In the genomic region with DNA sequence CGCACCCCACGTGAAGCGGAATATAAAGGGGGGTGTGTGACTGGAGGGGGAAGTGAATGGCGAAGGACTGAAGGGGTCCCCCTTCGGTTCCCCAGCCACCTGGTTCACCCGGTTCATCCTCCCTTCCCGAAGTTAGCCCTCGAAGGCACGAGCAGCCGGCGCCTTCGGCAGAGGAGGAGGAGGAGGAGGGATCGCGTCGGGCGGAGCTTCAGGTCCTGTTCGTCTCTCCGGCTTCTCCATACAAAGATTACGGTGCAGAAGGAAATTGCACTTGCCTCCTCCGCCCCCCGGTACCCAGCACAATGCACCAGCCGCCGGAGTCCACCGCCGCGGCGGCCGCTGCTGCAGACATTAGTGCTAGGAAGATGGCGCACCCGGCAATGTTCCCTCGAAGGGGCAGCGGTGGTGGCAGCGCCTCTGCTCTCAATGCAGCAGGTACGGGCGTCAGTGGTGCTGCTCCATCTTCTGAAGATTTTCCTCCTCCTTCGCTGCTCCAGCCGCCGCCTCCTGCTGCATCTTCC, we compare ENCODE assay signal across 8 mouse cellular contexts. TPM values are rescaled to one million over a fixed set of nuclear protein-coding genes. Genes with fewer than 3 reads are reported as not detected.
DNase-seq lines count a peak whose midpoint lies in the region; ATAC-seq and TF ChIP-seq lines count a peak whose summit lies in the region.

No protein-coding gene starts in this region.

- no peak for TF ChIP-seq CTCF in kidney, postnatal 0 days (IDR thresholded peaks at IDR 0.05; ENCODE audit: low read depth)

- H3K4me2 ChIP-seq in embryonic facial prominence, embryonic 11.5 days (ENCODE audit: low read depth, low read length), result peak overlapping the region; percentile 89
- H3K4me2 ChIP-seq in heart, embryonic 12.5 days, result peak overlapping the region; percentile 86
- peak overlapping the region; percentile 88 for H3K4me2 ChIP-seq in kidney, postnatal 0 days (ENCODE audit: low read length)
- peak overlapping the region; percentile 86 for H3K4me2 ChIP-seq in liver, embryonic 13.5 days

- under 1% methylated on average over 34 of the region's 38 CpGs for WGBS in embryonic facial prominence, embryonic 11.5 days
- 1% methylated on average over 34 of the region's 38 CpGs for WGBS in heart, embryonic 12.5 days
- WGBS in kidney, postnatal 0 days, result under 1% methylated on average over 34 of the region's 38 CpGs
- WGBS in liver, embryonic 13.5 days (ENCODE audit: insufficient replicate concordance), result 2% methylated on average over 36 of the region's 38 CpGs

- peak; percentile 20 for DNase-seq in 3T3-L1 (ENCODE audit: low read depth, low spot score)
- DNase-seq in adrenal gland, adult 8-10 months, result peak; percentile 40
- peak; percentile 65 for DNase-seq in embryonic facial prominence, embryonic 11.5 days (ENCODE audit: low spot score)
- DNase-seq in kidney, postnatal 0 days (ENCODE audit: low spot score), result peak; percentile 72
- DNase-seq in liver, embryonic 13.5 days, result no peak
- peak; percentile 50 for DNase-seq in naive thymus-derived CD4-positive, alpha-beta T cell, adult 2 months (ENCODE audit: low read depth)
- DNase-seq in thymus, adult 18-20 months, result peak; percentile 35

- H3K4me1 ChIP-seq in embryonic facial prominence, embryonic 11.5 days (ENCODE audit: control insufficient read depth, insufficient read depth, low read length), result peaks cover 7% of the 10 kb centered on the region
- H3K4me1 ChIP-seq in heart, embryonic 12.5 days (replicated peaks), result peaks cover 45% of the 10 kb centered on the region
- peaks cover 31% of the 10 kb centered on the region for H3K4me1 ChIP-seq in kidney, postnatal 0 days (replicated peaks; ENCODE audit: insufficient read depth, low read length)
- H3K4me1 ChIP-seq in liver, embryonic 13.5 days (replicated peaks), result peaks cover 31% of the 10 kb centered on the region

- H3K9me3 ChIP-seq in embryonic facial prominence, embryonic 11.5 days (replicated peaks; ENCODE audit: control insufficient read depth, low read length), result no peaks in the 10 kb centered on the region
- H3K9me3 ChIP-seq in heart, embryonic 12.5 days (replicated peaks), result no peaks in the 10 kb centered on the region
- no peaks in the 10 kb centered on the region for H3K9me3 ChIP-seq in kidney, postnatal 0 days (replicated peaks; ENCODE audit: low read length)
- H3K9me3 ChIP-seq in liver, embryonic 13.5 days (replicated peaks), result no peaks in the 10 kb centered on the region

- peak overlapping the region; percentile 98 for H3K4me3 ChIP-seq in embryonic facial prominence, embryonic 11.5 days (ENCODE audit: low read depth, low read length)
- peak overlapping the region; percentile 78 for H3K4me3 ChIP-seq in heart, embryonic 12.5 days
- H3K4me3 ChIP-seq in kidney, postnatal 0 days (replicated peaks; ENCODE audit: low read depth, low read length), result peak overlapping the region; percentile 95
- peak overlapping the region; percentile 67 for H3K4me3 ChIP-seq in liver, embryonic 13.5 days (replicated peaks)

- H3K27me3 ChIP-seq in embryonic facial prominence, embryonic 11.5 days (ENCODE audit: control insufficient read depth, insufficient read depth, low read length), result no peaks in the 10 kb centered on the region
- no peaks in the 10 kb centered on the region for H3K27me3 ChIP-seq in heart, embryonic 12.5 days (replicated peaks)
- no peaks in the 10 kb centered on the region for H3K27me3 ChIP-seq in kidney, postnatal 0 days (ENCODE audit: insufficient read depth, low read length)
- H3K27me3 ChIP-seq in liver, embryonic 13.5 days, result peaks cover 49% of the 10 kb centered on the region

- peak overlapping the region; percentile 97 for H3K27ac ChIP-seq in embryonic facial prominence, embryonic 11.5 days (replicated peaks; ENCODE audit: low read depth, low read length)
- peak overlapping the region; percentile 95 for H3K27ac ChIP-seq in heart, embryonic 12.5 days (ENCODE audit: poor library complexity, severe bottlenecking)
- H3K27ac ChIP-seq in kidney, postnatal 0 days, result peak overlapping the region; percentile 98
- H3K27ac ChIP-seq in liver, embryonic 13.5 days, result no peak overlapping the region

- H3K36me3 ChIP-seq in embryonic facial prominence, embryonic 11.5 days (replicated peaks; ENCODE audit: control insufficient read depth, insufficient read depth, low read depth, low read length), result peaks cover 4% of the 10 kb centered on the region
- H3K36me3 ChIP-seq in heart, embryonic 12.5 days, result peaks cover 28% of the 10 kb centered on the region
- H3K36me3 ChIP-seq in kidney, postnatal 0 days (ENCODE audit: insufficient read depth, low read length), result peaks cover 8% of the 10 kb centered on the region; the same call in 1 of the 2 replicates
- H3K36me3 ChIP-seq in liver, embryonic 13.5 days, result peaks cover 14% of the 10 kb centered on the region; the same call in 1 of the 2 replicates

- ATAC-seq in embryonic facial prominence, embryonic 11.5 days (replicated peaks; ENCODE audit: insufficient number of reproducible peaks, low FRiP score, low TSS enrichment, low read depth), result no peak
- peak; percentile 20 for ATAC-seq in heart, embryonic 12.5 days (ENCODE audit: insufficient number of reproducible peaks, low FRiP score)
- ATAC-seq in kidney, postnatal 0 days (replicated peaks; ENCODE audit: low FRiP score, low read depth), result no peak
- no peak for ATAC-seq in liver, embryonic 13.5 days (ENCODE audit: low read depth)

- peak overlapping the region; percentile 95 for H3K9ac ChIP-seq in embryonic facial prominence, embryonic 11.5 days (replicated peaks; ENCODE audit: low read length)
- peak overlapping the region; percentile 92 for H3K9ac ChIP-seq in heart, embryonic 12.5 days
- peak overlapping the region; percentile 98 for H3K9ac ChIP-seq in kidney, postnatal 0 days (ENCODE audit: low read depth, low read length)
- H3K9ac ChIP-seq in liver, embryonic 13.5 days, result peak overlapping the region; percentile 75

RNA-seq across cellular contexts. Expression of gene Tsc22d1, which starts 1.1 kb away (rescaled TPM):
- 1,000 to 10,000 TPM; 1,539 to 2,602 (median 2,356) TPM for total RNA-seq in adrenal gland, adult 8-10 months (2022)
- polyA plus RNA-seq in embryonic facial prominence, embryonic 11.5 days (2014; fragmentation: Nextera tagmentation; extraction: Ambion mirVana), result 559 and 576 TPM in 2 replicates
- 313 and 323 TPM in 2 replicates for polyA plus RNA-seq in heart, embryonic 12.5 days (2016; fragmentation: Nextera tagmentation; extraction: Ambion mirVana)
- polyA plus RNA-seq in kidney, postnatal 0 days (2015; fragmentation: Nextera tagmentation; extraction: Ambion mirVana), result 756 and 772 TPM in 2 replicates
- 116 and 128 TPM in 2 replicates for polyA plus RNA-seq in liver, embryonic 13.5 days (2015; fragmentation: Nextera tagmentation; extraction: Ambion mirVana)
